Mouse (Mus musculus): ENCODE results near the gene Aldoc.

Aldoc gene

GRCm38 (mm10) chr11:78363309-78364007, 40.7 kb downstream of the Aldoc start:
- DNase-seq = no peak

- no peak for DNase-seq
Observed at GRCm38 (mm10) chr11:78364103-78364502, 41.3 kb downstream of the Aldoc start.

DNA sequence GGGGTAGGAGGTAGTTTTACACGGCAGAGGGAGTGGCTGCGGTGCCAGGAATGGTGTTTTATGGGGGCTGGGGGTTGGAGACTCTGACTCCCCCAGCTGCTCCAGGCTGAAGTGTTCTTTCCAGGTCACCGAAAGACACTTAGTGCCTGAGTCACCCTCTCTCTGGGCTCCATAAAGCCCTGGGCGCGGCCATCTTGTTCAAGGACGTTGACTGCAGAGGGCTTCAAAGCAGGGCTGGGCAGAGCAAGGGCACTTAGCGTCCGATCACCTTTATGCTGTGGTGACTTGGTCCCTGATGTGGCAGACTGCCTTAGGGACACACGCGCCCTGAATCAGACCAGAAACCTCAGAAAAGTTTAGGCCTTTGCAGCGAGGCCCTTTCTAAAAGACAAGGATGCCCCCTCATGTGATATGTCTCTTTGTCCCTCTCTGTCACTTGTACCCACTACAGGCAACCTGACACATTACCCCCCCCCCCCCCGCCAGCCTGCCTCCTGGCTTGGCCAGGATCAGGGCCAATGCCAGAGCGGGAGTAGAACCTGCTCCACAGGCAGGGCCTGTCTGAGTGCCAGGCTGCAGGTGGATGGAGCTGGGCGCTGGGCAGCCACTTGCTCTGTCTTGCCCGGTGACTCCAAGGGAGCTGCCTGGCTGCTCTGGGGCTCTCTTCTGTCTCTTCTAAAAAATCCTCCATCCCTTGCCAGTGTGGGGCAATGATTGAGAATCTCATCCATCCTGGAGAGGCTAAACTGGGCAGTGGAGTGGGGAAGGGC, 44.9 kb downstream of the Aldoc start:
- no peak for DNase-seq

- DNase-seq = no peak
Observed at GRCm38 (mm10) chr11:78370389-78370788, 47.6 kb downstream of the Aldoc start.

DNA sequence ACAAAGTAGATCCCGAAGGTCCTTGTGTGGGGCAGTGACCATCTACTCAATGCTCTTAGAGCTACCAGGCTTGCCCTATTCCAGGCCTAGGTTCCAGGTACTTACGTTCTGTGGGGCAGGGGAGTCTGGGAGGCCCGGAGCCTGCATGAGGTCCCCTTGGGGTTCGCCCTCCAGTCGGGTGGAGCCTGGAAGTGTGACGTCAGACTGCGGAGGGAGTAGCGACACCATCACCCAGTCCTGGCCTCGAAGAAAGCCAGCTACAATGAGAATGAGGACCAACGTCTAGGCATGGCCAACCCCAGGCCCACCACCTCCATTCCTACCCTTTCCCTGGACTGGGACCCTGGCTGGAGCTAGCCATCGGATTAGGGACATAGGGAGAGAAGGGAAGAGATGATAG, 48.9 kb downstream of the Aldoc start:
- DNase-seq = no peak

GRCm38 (mm10) chr11:78372166-78372565, 49.4 kb downstream of the Aldoc start:
- no peak for DNase-seq

- DNase-seq = no peak
Observed at GRCm38 (mm10) chr11:78372610-78373009, 49.8 kb downstream of the Aldoc start.

- no peak for DNase-seq
Observed at GRCm38 (mm10) chr11:78374147-78374546, 51.4 kb downstream of the Aldoc start.
